Mouse (Mus musculus) left cerebral cortex, postnatal 14 days (tissue): ENCODE data around the gene Prelid3b. TPM values are rescaled to one million over a fixed set of nuclear protein-coding genes. Genes with fewer than 3 reads are reported as not detected.
A peak's percentile ranks its signal among the peaks of the same experiment; 100 is the strongest.

Experiments
- DNase-seq, 2 experiments: peaks; one replicate each; pipeline ENCODE4 v3.0.0; 2021 to 2022; ENCODE audit warnings: low spot score in 2 of 2, mixed read lengths in 1 of 2
- intact Hi-C: fragments of 180-260 bp; cut with DNase I; formaldehyde crosslinking; loops from one replicate; pipeline ENCODE4 v1.15.1; 2025
- long read RNA-seq, 2 experiments: library from polyadenylated mRNA; stranded (forward); transcript quantifications; one replicate each; pipeline ENCODE4 v2.0.0; 2021
- total RNA-seq, 2 experiments: library from RNA; stranded (reverse); gene quantifications; 2 replicates each; pipeline ENCODE4 v1.2.3; 2021

Gene Prelid3b
- total RNA-seq, result 10 to 100 TPM; 43.5 to 47.0 TPM
- long read RNA-seq, experiment 1, transcript Prelid3b-201 (6 exons, 1,553 nt), result major isoform, 74 of 82 reads
- long read RNA-seq, experiment 1, partial matches to known transcripts, result 2 of 82 reads
- long read RNA-seq, experiment 1, other reads (novel, unspliced or antisense), result 6 of 82 reads
- long read RNA-seq, experiment 2, transcript Prelid3b-201 (6 exons, 1,553 nt), result major isoform, 67 of 77 reads
- long read RNA-seq, experiment 2, partial matches to known transcripts, result 2 of 77 reads
- long read RNA-seq, experiment 2, other reads (novel, unspliced or antisense), result 8 of 77 reads

GRCm38 (mm10) chr2:174472818-174473549, at the start of gene Prelid3b:
Prelid3b (minus strand) TSS chr2:174473081.
- peak; percentile 99 for DNase-seq
- intact Hi-C loops, result loop anchor here (5.0 kb wide), 1 partner anchor 199 kb away; no protein-coding TSS in a partner anchor

GRCm38 (mm10) chr2:174522134-174522533, 49.3 kb upstream of the Prelid3b start:
- intact Hi-C loops, result no loop called here
- DNase-seq, result no peak

GRCm38 (mm10) chr2:174517141-174518079, 44.5 kb upstream of the Prelid3b start:
- intact Hi-C loops, result no loop called here
- no peak for DNase-seq

GRCm38 (mm10) chr2:174514887-174515286, 42.0 kb upstream of the Prelid3b start:
- intact Hi-C loops, result no loop called here
- DNase-seq, result no peak

GRCm38 (mm10) chr2:174513827-174514226, 40.9 kb upstream of the Prelid3b start:
- no peak for DNase-seq
- intact Hi-C loops, result no loop called here

- intact Hi-C loops, result no loop called here
- no peak for DNase-seq
These were observed 36.9 kb upstream of the Prelid3b start for GRCm38 (mm10) chr2:174509825-174510224.

- intact Hi-C loops, result no loop called here
- DNase-seq, result no peak
These were observed 35.1 kb upstream of the Prelid3b start for GRCm38 (mm10) chr2:174507998-174508397.

- DNase-seq, result peak in 1 of 2 experiments; percentile 13
- intact Hi-C loops, result no loop called here
These were observed 30.1 kb upstream of the Prelid3b start for GRCm38 (mm10) chr2:174502831-174503460.

GRCm38 (mm10) chr2:174502321-174502720, 29.4 kb upstream of the Prelid3b start:
- intact Hi-C loops, result no loop called here
- peak in 1 of 2 experiments; percentile 6 for DNase-seq

GRCm38 (mm10) chr2:174501517-174501916, 28.6 kb upstream of the Prelid3b start:
- intact Hi-C loops, result no loop called here
- no peak for DNase-seq

- no peak for DNase-seq
- intact Hi-C loops, result no loop called here
These were observed 28.1 kb upstream of the Prelid3b start for GRCm38 (mm10) chr2:174500814-174501503.

GRCm38 (mm10) chr2:174492858-174493257, 20.0 kb upstream of the Prelid3b start:
- no peak for DNase-seq
- intact Hi-C loops, result loop anchor here (2.0 kb wide), 1 partner anchor 182 kb away; no protein-coding TSS in a partner anchor

GRCm38 (mm10) chr2:174487005-174487404, 14.1 kb upstream of the Prelid3b start:
- DNase-seq, result no peak
- intact Hi-C loops, result no loop called here

GRCm38 (mm10) chr2:174478746-174479145, 5.9 kb upstream of the Prelid3b start:
- intact Hi-C loops, result no loop called here
- no peak for DNase-seq

GRCm38 (mm10) chr2:174477543-174478319, 4.8 kb upstream of the Prelid3b start:
- no peak for DNase-seq
- intact Hi-C loops, result no loop called here

GRCm38 (mm10) chr2:174473550-174473927, 658 bp upstream of the Prelid3b start:
- DNase-seq, result no peak
- intact Hi-C loops, result loop anchor here (5.0 kb wide), 1 partner anchor 199 kb away; no protein-coding TSS in a partner anchor

GRCm38 (mm10) chr2:174472407-174472806, 474 bp downstream of the Prelid3b start:
- intact Hi-C loops, result loop anchor here (5.0 kb wide), 1 partner anchor 200 kb away; no protein-coding TSS in a partner anchor
- DNase-seq, result peak in 1 of 2 experiments; percentile 11
